Mouse (Mus musculus) urinary bladder, postnatal 36 days (tissue): ENCODE data around the gene Ccr5.

Experiments used
- DNase-seq, 2 experiments: peaks; one replicate each; pipeline ENCODE4 v3.0.0; 2022; ENCODE audit warnings: low spot score in 2 of 2, mixed read lengths in 1 of 2

Gene Ccr5

GRCm38 (mm10) chr9:124138055-124138775, 16.9 kb downstream of the Ccr5 start:
- DNase-seq: no peak

GRCm38 (mm10) chr9:124143678-124144077, 22.3 kb downstream of the Ccr5 start:
- no peak for DNase-seq

- DNase-seq: no peak
These were observed 25.0 kb downstream of the Ccr5 start for GRCm38 (mm10) chr9:124146307-124146706.
